Mouse (Mus musculus) neural tube, embryonic 15.5 days (tissue): ENCODE data around the gene Gm45837. TPM values are rescaled to one million over a fixed set of nuclear protein-coding genes. Genes with fewer than 3 reads are reported as not detected.

ENCODE experiments used
- ATAC-seq: fragments of 200-750 bp; cut with Nextera tagmentation; 2 replicates; pipeline ENCODE4 v1.8.0; 2017; ENCODE audit warnings: mild to moderate bottlenecking, moderate TSS enrichment, moderate library complexity; ENCODE audit not compliant: low FRiP score
- H3K27ac ChIP-seq: fragments of 300-500 bp; sonication (generic); replicated peaks from 2 replicates; pipeline ENCODE4 v1.5.1; 2015; ENCODE audit warnings: mild to moderate bottlenecking, inconsistent platforms
- H3K27me3 ChIP-seq: fragments of 300-500 bp; sonication (generic); replicated peaks from 2 replicates; pipeline ENCODE4 v1.6.1; 2015; ENCODE audit warnings: inconsistent platforms
- H3K36me3 ChIP-seq: fragments of 300-500 bp; sonication (generic); 2 replicates; pipeline ENCODE4 v1.6.1; 2015; ENCODE audit warnings: inconsistent platforms
- H3K4me1 ChIP-seq: fragments of 300-500 bp; sonication (generic); 2 replicates; pipeline ENCODE4 v1.6.1; 2015; ENCODE audit warnings: inconsistent platforms
- H3K4me2 ChIP-seq: fragments of 300-500 bp; sonication (generic); 2 replicates; pipeline ENCODE4 v1.6.1; 2015; ENCODE audit warnings: inconsistent platforms, mild to moderate bottlenecking, moderate library complexity
- H3K4me3 ChIP-seq: fragments of 300-500 bp; sonication (generic); replicated peaks from 2 replicates; pipeline ENCODE4 v1.5.1; 2015; ENCODE audit warnings: mild to moderate bottlenecking, inconsistent platforms
- H3K9ac ChIP-seq: fragments of 300-500 bp; sonication (generic); replicated peaks from 2 replicates; pipeline ENCODE4 v1.6.1; 2015; ENCODE audit warnings: mild to moderate bottlenecking, inconsistent platforms
- H3K9me3 ChIP-seq: fragments of 300-500 bp; sonication (generic); replicated peaks from 2 replicates; pipeline ENCODE4 v1.6.1; 2016; ENCODE audit warnings: inconsistent platforms
- WGBS: fragments of 180-500 bp; shearing (Covaris S2); methylation state at CpG from one replicate; pipeline ENCODE4 v1.1.7; 2015; ENCODE audit warnings: mixed read lengths; 5-methylcytosine and 5-hydroxymethylcytosine counted together
- polyA plus RNA-seq: library from polyadenylated mRNA; unstranded; fragments of >200 nt; fragmentation: Nextera tagmentation; extraction: Ambion mirVana; gene quantifications from 2 replicates; pipeline ENCODE4 v1.2.1, GENCODE M21; 2015

Gm45837 gene
- polyA plus RNA-seq, 1 experiment from 2014 or later, result 0.99 TPM

- H3K27me3 ChIP-seq, result peaks cover 38% of the 10 kb centered on the region
- H3K36me3 ChIP-seq, result no peaks in the 10 kb centered on the region
- no peak overlapping the region for H3K4me3 ChIP-seq
- no peak overlapping the region for H3K9ac ChIP-seq
- ATAC-seq, result no peak
- no peaks in the 10 kb centered on the region for H3K9me3 ChIP-seq
- 4% methylated on average over 27 of the region's 27 CpGs for WGBS
- no peak overlapping the region for H3K27ac ChIP-seq
- peak overlapping the region; percentile 38 for H3K4me2 ChIP-seq
- H3K4me1 ChIP-seq, result peaks cover 53% of the 10 kb centered on the region
Measured at GRCm38 (mm10) chr7:101419013-101419770, 8.5 kb downstream of the Gm45837 start.

- peak within 1 kb of the TSS; percentile 34 for H3K4me3 ChIP-seq
- H3K9ac ChIP-seq, result peak within 1 kb of the TSS; percentile 17; the same call in 1 of the 2 replicates
- H3K27me3 ChIP-seq, result peaks cover 36% of the 10 kb centered on the region
- 8% methylated on average over 6 of the region's 6 CpGs for WGBS
- H3K4me1 ChIP-seq, result peaks cover 38% of the 10 kb centered on the region
- ATAC-seq, result peak; percentile 79
- H3K36me3 ChIP-seq, result no peaks in the 10 kb centered on the region
- H3K9me3 ChIP-seq, result no peaks in the 10 kb centered on the region
- 0 out of 2 replicates have a peak within 1 kb of the TSS, but pooled peaks have one; percentile 7 for H3K27ac ChIP-seq
- peak within 1 kb of the TSS; percentile 55 for H3K4me2 ChIP-seq
Measured at GRCm38 (mm10) chr7:101421529-101421928, 10.8 kb downstream of the Gm45837 start, which contains the start of gene Pde2a. Pde2a (plus strand) TSS chr7:101421691.

GRCm38 (mm10) chr7:101422069-101422468 lies 11.4 kb downstream of the Gm45837 start:
- no peaks in the 10 kb centered on the region for H3K36me3 ChIP-seq
- 0 out of 2 replicates have a peak overlapping the region, but pooled peaks have one; percentile 7 for H3K27ac ChIP-seq
- 21% methylated on average over 3 of the region's 3 CpGs for WGBS
- H3K4me2 ChIP-seq, result peak overlapping the region; percentile 55
- H3K4me1 ChIP-seq, result peaks cover 38% of the 10 kb centered on the region
- no peaks in the 10 kb centered on the region for H3K9me3 ChIP-seq
- peak overlapping the region; percentile 17; the same call in 1 of the 2 replicates for H3K9ac ChIP-seq
- peaks cover 33% of the 10 kb centered on the region for H3K27me3 ChIP-seq
- ATAC-seq, result peak; percentile 19; the same call in 1 of the 2 replicates
- peak overlapping the region; percentile 34 for H3K4me3 ChIP-seq

GRCm38 (mm10) chr7:101422646-101423045 lies 12.0 kb downstream of the Gm45837 start:
- no peak for ATAC-seq
- Histone ChIP-seq H3K36me3 (no peaks in the 10 kb centered on the region), H3K4me3 (no peak overlapping the region), H3K9ac (no peak overlapping the region), H3K27ac (no peak overlapping the region), H3K4me1 (peaks cover 38% of the 10 kb centered on the region), H3K9me3 (no peaks in the 10 kb centered on the region), H3K4me2 (peak overlapping the region; percentile 55), H3K27me3 (peaks cover 28% of the 10 kb centered on the region)
- WGBS, result 81% methylated on average over 8 of the region's 8 CpGs

- no peak for ATAC-seq
- no peak overlapping the region for H3K27ac ChIP-seq
- no peaks in the 10 kb centered on the region for H3K9me3 ChIP-seq
- H3K4me3 ChIP-seq, result no peak overlapping the region
- H3K36me3 ChIP-seq, result no peaks in the 10 kb centered on the region
- peaks cover 19% of the 10 kb centered on the region; the same call in 1 of the 2 replicates for H3K27me3 ChIP-seq
- H3K4me1 ChIP-seq, result peaks cover 36% of the 10 kb centered on the region
- no peak overlapping the region for H3K4me2 ChIP-seq
- no peak overlapping the region for H3K9ac ChIP-seq
- whole genome bisulfite sequencing, result 48% methylated on average over 6 of the region's 6 CpGs
Measured at GRCm38 (mm10) chr7:101423970-101424369, 13.3 kb downstream of the Gm45837 start.

- no peaks in the 10 kb centered on the region for H3K36me3 ChIP-seq
- no peak overlapping the region for H3K4me2 ChIP-seq
- H3K27me3 ChIP-seq, result peaks cover 9% of the 10 kb centered on the region; the same call in 1 of the 2 replicates
- peaks cover 22% of the 10 kb centered on the region for H3K4me1 ChIP-seq
- H3K27ac ChIP-seq, result no peak overlapping the region
- H3K9me3 ChIP-seq, result no peaks in the 10 kb centered on the region
- no peak overlapping the region for H3K4me3 ChIP-seq
- WGBS, result 80% methylated on average over 8 of the region's 8 CpGs
- H3K9ac ChIP-seq, result no peak overlapping the region
- no peak for ATAC-seq
Measured at GRCm38 (mm10) chr7:101426692-101427091, 16.0 kb downstream of the Gm45837 start.

- no peak overlapping the region for H3K4me3 ChIP-seq
- H3K9ac ChIP-seq, result no peak overlapping the region
- H3K27me3 ChIP-seq, result peaks cover 5% of the 10 kb centered on the region; the same call in 1 of the 2 replicates
- H3K4me2 ChIP-seq, result no peak overlapping the region
- 15% methylated on average over 2 of the region's 2 CpGs for WGBS
- H3K9me3 ChIP-seq, result no peaks in the 10 kb centered on the region
- H3K27ac ChIP-seq, result no peak overlapping the region
- no peaks in the 10 kb centered on the region for H3K36me3 ChIP-seq
- no peak for ATAC-seq
- peaks cover 13% of the 10 kb centered on the region for H3K4me1 ChIP-seq
Measured at GRCm38 (mm10) chr7:101427736-101428135, 17.1 kb downstream of the Gm45837 start.

GRCm38 (mm10) chr7:101435038-101435437 lies 24.4 kb downstream of the Gm45837 start:
- no peaks in the 10 kb centered on the region for H3K9me3 ChIP-seq
- H3K4me3 ChIP-seq, result no peak overlapping the region
- no peak overlapping the region for H3K4me2 ChIP-seq
- 53% methylated on average over 6 of the region's 6 CpGs for whole genome bisulfite sequencing
- no peak for ATAC-seq
- H3K9ac ChIP-seq, result no peak overlapping the region
- H3K27ac ChIP-seq, result no peak overlapping the region
- H3K27me3 ChIP-seq, result no peaks in the 10 kb centered on the region
- H3K36me3 ChIP-seq, result no peaks in the 10 kb centered on the region
- H3K4me1 ChIP-seq, result no peaks in the 10 kb centered on the region

GRCm38 (mm10) chr7:101437876-101438275 lies 27.2 kb downstream of the Gm45837 start:
- H3K4me1 ChIP-seq, result peaks cover 6% of the 10 kb centered on the region; the same call in 1 of the 2 replicates
- no peak overlapping the region for H3K9ac ChIP-seq
- no peak overlapping the region for H3K4me2 ChIP-seq
- 11% methylated on average over 1 of the region's 1 CpGs for WGBS
- no peak overlapping the region for H3K4me3 ChIP-seq
- no peaks in the 10 kb centered on the region for H3K9me3 ChIP-seq
- H3K36me3 ChIP-seq, result no peaks in the 10 kb centered on the region
- ATAC-seq, result no peak
- H3K27ac ChIP-seq, result no peak overlapping the region
- no peaks in the 10 kb centered on the region for H3K27me3 ChIP-seq

- no peak overlapping the region for H3K27ac ChIP-seq
- H3K4me1 ChIP-seq, result peaks cover 12% of the 10 kb centered on the region; the same call in 1 of the 2 replicates
- WGBS, result 62% methylated on average over 10 of the region's 10 CpGs
- H3K4me3 ChIP-seq, result no peak overlapping the region
- H3K27me3 ChIP-seq, result no peaks in the 10 kb centered on the region
- no peak for ATAC-seq
- no peaks in the 10 kb centered on the region for H3K36me3 ChIP-seq
- H3K9ac ChIP-seq, result no peak overlapping the region
- no peaks in the 10 kb centered on the region for H3K9me3 ChIP-seq
- H3K4me2 ChIP-seq, result no peak overlapping the region
Measured at GRCm38 (mm10) chr7:101443093-101443492, 32.4 kb downstream of the Gm45837 start.

GRCm38 (mm10) chr7:101444211-101444610 lies 33.5 kb downstream of the Gm45837 start:
- Histone ChIP-seq H3K27me3 (no peaks in the 10 kb centered on the region), H3K9ac (no peak overlapping the region), H3K4me3 (no peak overlapping the region), H3K36me3 (no peaks in the 10 kb centered on the region), H3K4me1 (peaks cover 12% of the 10 kb centered on the region; the same call in 1 of the 2 replicates), H3K9me3 (no peaks in the 10 kb centered on the region), H3K4me2 (no peak overlapping the region), H3K27ac (no peak overlapping the region)
- ATAC-seq, result no peak
- 79% methylated on average over 4 of the region's 4 CpGs for WGBS

GRCm38 (mm10) chr7:101449855-101450254 lies 39.2 kb downstream of the Gm45837 start:
- 22% methylated on average over 3 of the region's 3 CpGs for WGBS
- Histone ChIP-seq H3K9ac (no peak overlapping the region), H3K4me1 (peaks cover 28% of the 10 kb centered on the region; the same call in 1 of the 2 replicates), H3K4me2 (no peak overlapping the region), H3K9me3 (no peaks in the 10 kb centered on the region), H3K36me3 (no peaks in the 10 kb centered on the region), H3K4me3 (no peak overlapping the region), H3K27ac (no peak overlapping the region), H3K27me3 (peaks cover 26% of the 10 kb centered on the region)
- ATAC-seq, result no peak
